Mouse (Mus musculus) megakaryocyte, embryonic 14.5 days (primary cell): ENCODE results near the gene Kcnb1. TPM values are rescaled to one million over a fixed set of nuclear protein-coding genes. Genes with fewer than 3 reads are reported as not detected.

Experiments used
- H3K27me3 ChIP-seq: replicated peaks from 2 replicates; pipeline ENCODE3; 2012; ENCODE audit warnings: inconsistent platforms
- H3K36me3 ChIP-seq: replicated peaks from 2 replicates; pipeline ENCODE3; 2012; ENCODE audit warnings: low read length, inconsistent platforms, mixed read lengths
- H3K4me1 ChIP-seq: 2 replicates; pipeline ENCODE4 v1.6.1; 2012; ENCODE audit warnings: inconsistent platforms
- H3K4me3 ChIP-seq: replicated peaks from 2 replicates; pipeline ENCODE3; 2012; ENCODE audit warnings: moderate library complexity, mild to moderate bottlenecking, inconsistent platforms
- H3K9me3 ChIP-seq: 2 replicates; pipeline ENCODE4 v1.6.1; 2012; ENCODE audit warnings: inconsistent platforms
- FLI1 ChIP-seq: IDR thresholded peaks from 2 replicates; pipeline ENCODE4 v1.6.1; 2012; ENCODE audit warnings: low read length, inconsistent platforms, mixed read lengths
- GATA1 ChIP-seq: IDR thresholded peaks from 3 replicates; pipeline ENCODE4 v1.6.1; 2012; ENCODE audit warnings: mixed read lengths, low read length, inconsistent platforms, borderline replicate concordance
- polyA plus RNA-seq: library from polyadenylated mRNA; stranded (reverse); fragments of >175 nt; gene quantifications from 2 replicates; pipeline ENCODE4 v1.2.3, GENCODE M21; 2012; ENCODE audit warnings: low replicate concordance; ENCODE audit not compliant: insufficient read depth

Gene Kcnb1
- polyA plus RNA-seq, 1 experiment, result 0.02 TPM

DNA sequence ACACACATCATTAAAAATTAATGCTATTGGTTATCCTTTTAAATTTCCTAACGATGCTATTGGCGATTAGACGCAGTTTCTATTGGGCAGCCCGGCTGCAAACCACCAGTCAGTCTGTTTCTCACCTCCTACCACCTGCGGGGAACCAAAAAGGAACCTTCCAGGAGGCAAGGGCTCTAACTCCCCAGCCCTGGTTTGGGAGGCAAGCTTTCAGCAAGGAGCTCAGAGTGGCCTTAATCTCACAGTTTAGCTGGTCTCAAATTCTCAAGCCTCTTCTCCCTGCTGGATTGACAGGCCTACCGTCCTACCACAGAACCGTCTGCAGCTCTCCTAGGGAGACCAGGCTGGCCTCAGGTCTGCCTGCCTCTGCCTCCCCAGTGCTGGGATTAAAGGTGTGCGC, 130.4 kb downstream of the Kcnb1 start:
- no peaks in the 10 kb centered on the region for H3K27me3 ChIP-seq
- peak overlapping the region; percentile 5 for H3K4me3 ChIP-seq
- TF ChIP-seq GATA1 (no peak), FLI1 (no peak)
- H3K4me1 ChIP-seq, result peaks cover 67% of the 10 kb centered on the region
- H3K36me3 ChIP-seq, result peaks cover 57% of the 10 kb centered on the region
- no peaks in the 10 kb centered on the region for H3K9me3 ChIP-seq

DNA sequence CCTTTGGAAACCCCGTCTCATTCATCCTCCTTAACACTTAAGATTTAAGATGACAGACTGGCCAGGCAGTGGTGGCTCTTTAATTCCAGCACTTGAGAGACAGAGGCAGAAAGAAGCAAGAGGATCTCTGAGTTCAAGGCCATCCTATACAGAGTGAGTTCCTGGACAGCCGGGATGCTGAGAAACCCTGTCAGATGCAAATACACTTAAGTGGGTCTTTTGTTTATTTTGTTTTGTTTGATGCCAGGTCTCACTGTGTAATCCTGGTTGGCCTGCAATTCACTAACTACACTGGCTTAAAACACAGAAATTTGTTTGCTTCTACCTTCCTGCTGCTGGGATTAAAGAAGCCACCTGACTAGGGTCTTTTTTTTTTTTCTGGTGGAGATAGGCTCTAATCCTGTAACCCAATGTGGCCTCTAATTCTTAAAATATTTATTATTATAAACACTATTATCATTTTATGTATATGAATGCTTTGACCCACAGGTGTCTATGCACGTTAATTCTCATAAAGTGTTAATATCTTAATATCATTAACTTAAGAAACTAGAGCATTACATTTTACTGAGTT, 131.1 kb downstream of the Kcnb1 start:
- TF ChIP-seq GATA1, result no peak
- no peak for TF ChIP-seq FLI1
- no peaks in the 10 kb centered on the region for H3K9me3 ChIP-seq
- H3K27me3 ChIP-seq, result no peaks in the 10 kb centered on the region
- H3K36me3 ChIP-seq, result peaks cover 62% of the 10 kb centered on the region
- H3K4me1 ChIP-seq, result peaks cover 63% of the 10 kb centered on the region
- no peak overlapping the region for H3K4me3 ChIP-seq

DNA sequence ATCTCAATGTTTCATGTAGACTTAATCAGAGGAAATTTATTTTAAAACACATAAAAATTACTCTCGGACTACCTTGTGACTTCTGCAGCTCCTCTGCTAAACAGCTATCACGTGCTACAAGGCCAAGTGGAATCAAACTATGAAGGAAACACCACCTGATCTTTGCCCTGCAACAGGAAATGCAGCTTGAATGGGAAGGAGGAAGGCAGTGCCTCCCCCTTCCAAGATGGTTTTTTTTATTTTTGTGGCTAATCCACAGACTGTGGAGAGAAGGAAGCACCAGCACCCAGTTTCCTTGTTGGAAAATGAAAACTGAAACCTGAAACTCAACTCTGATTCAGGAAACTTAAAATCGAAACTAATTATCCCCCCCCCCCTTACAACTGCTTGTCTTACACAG, 131.8 kb downstream of the Kcnb1 start:
- Histone ChIP-seq H3K36me3 (peaks cover 68% of the 10 kb centered on the region), H3K9me3 (no peaks in the 10 kb centered on the region), H3K4me1 (peaks cover 63% of the 10 kb centered on the region), H3K4me3 (no peak overlapping the region), H3K27me3 (no peaks in the 10 kb centered on the region)
- TF ChIP-seq GATA1 (no peak), FLI1 (no peak)

DNA sequence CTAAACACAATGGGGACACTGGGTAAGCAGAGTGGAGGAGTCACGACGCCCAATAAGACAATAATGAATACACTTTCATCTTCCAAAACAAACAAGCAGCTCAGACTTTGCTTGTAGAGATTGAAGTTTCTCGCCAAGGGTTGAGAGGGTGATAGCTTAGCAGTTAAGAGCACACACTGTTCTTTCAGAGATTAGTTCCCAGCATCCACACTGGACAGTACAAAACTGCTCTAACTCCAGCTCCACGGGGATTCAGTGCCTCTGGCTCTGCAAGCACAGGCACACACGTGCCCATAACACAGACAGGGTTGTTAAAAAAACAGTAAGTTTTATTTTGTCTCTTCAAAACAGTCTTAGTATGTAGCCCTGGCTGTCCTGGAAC, 133.0 kb downstream of the Kcnb1 start:
- Histone ChIP-seq H3K4me3 (no peak overlapping the region), H3K27me3 (no peaks in the 10 kb centered on the region), H3K9me3 (no peaks in the 10 kb centered on the region), H3K36me3 (peaks cover 77% of the 10 kb centered on the region), H3K4me1 (peaks cover 66% of the 10 kb centered on the region)
- no peak for TF ChIP-seq FLI1

DNA sequence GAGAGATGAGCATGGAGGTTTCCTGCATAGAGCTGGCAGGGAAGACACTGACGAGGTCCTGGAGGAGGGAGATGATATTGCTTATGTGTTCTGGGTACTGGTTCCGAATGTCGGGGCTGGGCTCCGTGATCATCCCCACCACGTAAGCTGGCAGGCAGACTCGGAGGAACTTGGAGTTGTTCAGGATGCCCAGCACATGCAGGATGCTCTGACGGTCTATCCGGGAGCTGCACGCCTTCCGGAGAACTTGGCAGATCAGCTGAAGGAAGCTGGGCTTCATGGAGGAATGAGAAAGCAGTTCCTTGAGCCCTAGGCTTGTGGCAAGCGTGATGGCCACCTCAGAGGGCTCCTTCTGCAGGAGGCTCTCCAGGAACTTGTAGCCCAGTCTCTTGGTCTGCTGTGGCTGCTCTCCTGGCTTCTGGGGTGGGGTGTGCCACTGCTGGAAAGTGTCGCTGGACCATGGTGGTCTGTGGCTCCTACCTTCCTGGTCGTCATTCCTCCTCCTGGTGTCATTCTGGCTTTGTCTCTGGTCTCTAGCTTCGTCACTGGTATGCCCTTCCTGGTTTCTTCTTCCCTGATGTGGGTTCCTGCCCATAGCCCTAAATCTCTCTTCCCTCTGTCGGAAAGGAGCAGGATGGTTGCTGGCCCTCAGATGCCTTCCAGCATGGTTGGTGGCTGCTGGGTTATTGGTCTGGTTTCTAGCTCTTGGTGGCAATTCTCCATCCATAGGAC, 133.6 kb downstream of the Kcnb1 start:
- no peak for TF ChIP-seq GATA1
- TF ChIP-seq FLI1, result no peak
- Histone ChIP-seq H3K27me3 (no peaks in the 10 kb centered on the region), H3K4me1 (peaks cover 61% of the 10 kb centered on the region), H3K36me3 (peaks cover 81% of the 10 kb centered on the region), H3K4me3 (no peak overlapping the region), H3K9me3 (no peaks in the 10 kb centered on the region)

DNA sequence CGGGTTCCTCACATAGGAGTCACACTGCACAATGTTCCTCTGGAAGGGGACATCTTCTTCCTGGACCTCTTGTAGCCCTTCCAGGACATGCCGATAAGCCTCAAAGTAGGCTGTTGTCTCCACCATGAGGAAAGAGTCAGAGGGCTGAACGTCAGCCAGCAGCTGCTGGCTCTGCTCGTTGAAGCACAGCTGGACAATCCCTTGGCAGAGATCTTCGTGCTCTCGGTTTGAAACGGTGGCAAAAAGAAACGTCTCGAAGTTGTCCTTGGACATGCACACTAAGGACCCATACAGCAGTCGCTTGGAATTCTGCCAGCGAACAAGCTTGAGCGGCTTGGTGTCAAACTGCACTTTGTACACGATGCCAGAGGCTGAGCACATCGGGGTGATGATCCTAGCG, 134.6 kb downstream of the Kcnb1 start:
- Histone ChIP-seq H3K36me3 (peaks cover 88% of the 10 kb centered on the region), H3K4me3 (no peak overlapping the region), H3K4me1 (peaks cover 51% of the 10 kb centered on the region), H3K27me3 (no peaks in the 10 kb centered on the region), H3K9me3 (no peaks in the 10 kb centered on the region)
- no peak for TF ChIP-seq GATA1
- TF ChIP-seq FLI1, result no peak

DNA sequence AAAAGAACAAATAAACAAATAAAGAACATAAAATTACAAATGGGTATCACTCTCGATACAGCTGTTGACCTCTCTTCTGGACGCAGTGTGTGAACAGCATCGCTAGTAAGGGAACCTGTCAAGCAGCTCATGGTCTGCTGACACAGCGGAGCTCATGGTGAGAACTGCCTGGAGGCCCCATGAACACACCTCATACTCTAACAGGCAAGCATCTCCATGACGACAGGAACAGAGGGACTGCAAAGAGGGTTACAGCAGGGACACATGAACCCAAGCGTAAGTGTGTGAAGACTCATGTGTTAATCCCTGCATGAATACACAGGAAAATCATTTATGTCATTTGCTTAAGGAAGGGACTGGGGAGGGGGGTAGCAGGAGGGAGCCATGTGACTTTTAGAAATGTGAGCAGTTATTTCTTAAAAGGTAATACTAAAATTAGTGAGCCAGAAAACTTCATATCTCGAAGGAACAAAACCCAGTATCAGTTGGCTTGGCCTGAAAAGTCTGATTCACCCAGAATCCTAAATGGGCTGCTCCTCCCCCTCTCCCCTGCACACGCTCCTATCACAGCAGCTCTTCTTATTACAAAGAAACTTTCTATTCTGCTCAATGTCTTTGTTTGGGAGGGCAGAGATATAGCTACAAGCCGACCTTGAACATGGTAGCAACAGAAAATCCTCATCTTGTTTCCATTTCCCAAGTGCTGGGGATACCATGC, 136.7 kb downstream of the Kcnb1 start:
- Histone ChIP-seq H3K4me3 (no peak overlapping the region), H3K4me1 (peaks cover 34% of the 10 kb centered on the region), H3K36me3 (peaks cover 92% of the 10 kb centered on the region)

DNA sequence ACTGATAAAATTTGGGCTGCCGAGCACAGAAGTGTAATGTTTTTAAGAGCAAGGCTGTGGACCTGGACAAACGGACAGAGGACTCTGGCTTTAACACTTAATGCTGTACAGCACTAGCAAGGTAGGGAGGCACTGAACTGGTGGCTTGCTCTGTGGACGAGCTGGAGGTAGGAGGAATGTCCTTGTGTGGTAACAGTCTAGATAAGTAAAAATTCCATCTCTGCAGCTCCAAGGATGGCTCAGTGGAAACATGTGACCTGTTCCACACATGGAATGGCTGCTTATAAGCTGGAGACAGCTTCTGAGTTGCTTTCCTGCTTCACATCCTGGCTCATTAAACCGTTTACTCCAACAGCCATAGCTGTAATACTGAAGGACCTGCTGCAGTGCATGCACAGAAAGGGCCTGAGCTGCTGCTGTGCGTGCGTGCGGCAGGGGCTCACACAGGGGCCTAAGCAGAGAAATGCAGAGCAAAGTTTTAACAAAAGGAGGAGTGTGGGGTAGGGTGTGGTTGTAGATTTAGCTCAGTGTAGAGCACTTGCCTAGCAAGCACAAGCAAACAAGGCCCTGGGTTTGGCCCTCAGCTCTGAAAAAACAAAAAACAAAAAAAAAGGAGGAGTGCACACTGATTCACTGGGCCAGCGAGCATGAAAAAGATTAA, 141.1 kb downstream of the Kcnb1 start:
- H3K4me1 ChIP-seq, result peaks cover 15% of the 10 kb centered on the region
- no peak overlapping the region for H3K4me3 ChIP-seq
- no peaks in the 10 kb centered on the region for H3K27me3 ChIP-seq
- TF ChIP-seq GATA1 (no peak), FLI1 (no peak)
- no peaks in the 10 kb centered on the region for H3K9me3 ChIP-seq
- H3K36me3 ChIP-seq, result peaks cover 89% of the 10 kb centered on the region

More for the DNA sequence above, 136.7 kb downstream of the Kcnb1 start:
- TF ChIP-seq FLI1 (no peak), GATA1 (no peak)
- Histone ChIP-seq H3K27me3 (no peaks in the 10 kb centered on the region), H3K9me3 (no peaks in the 10 kb centered on the region)

DNA sequence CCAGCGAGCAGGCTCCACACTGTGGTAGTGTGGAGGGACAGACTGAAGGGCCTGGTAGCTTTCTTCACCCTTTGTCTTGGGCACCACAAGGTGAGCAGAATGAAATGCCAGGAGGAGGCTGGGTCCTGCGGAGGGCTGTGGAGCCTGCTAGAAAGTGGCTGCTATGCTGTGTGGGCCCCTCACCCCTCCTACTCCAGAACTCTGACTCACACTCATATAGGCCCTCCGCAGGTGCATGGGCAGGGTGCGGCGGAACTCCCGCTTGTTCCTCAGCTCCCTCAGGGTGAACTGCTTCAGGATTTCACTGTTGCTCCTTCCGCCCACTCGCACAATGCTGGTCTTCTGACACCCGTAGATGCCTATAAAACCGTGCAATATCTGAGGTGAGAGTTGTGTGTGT, 141.7 kb downstream of the Kcnb1 start:
- Histone ChIP-seq H3K4me1 (peaks cover 15% of the 10 kb centered on the region), H3K9me3 (no peaks in the 10 kb centered on the region), H3K36me3 (peaks cover 88% of the 10 kb centered on the region), H3K27me3 (no peaks in the 10 kb centered on the region), H3K4me3 (no peak overlapping the region)
- no peak for TF ChIP-seq GATA1
- TF ChIP-seq FLI1, result no peak

Other genes starting within 250 kb of the Kcnb1 start
- 10.0 and 13.2 TPM in 2 replicates for gene Stau1, start 193.9 kb downstream of the Kcnb1 start, polyA plus RNA-seq
- 26.6 and 26.8 TPM in 2 replicates for gene Ddx27, start 175.0 kb downstream of the Kcnb1 start, polyA plus RNA-seq
- gene Znfx1, start 127.1 kb downstream of the Kcnb1 start, polyA plus RNA-seq, result 3.0 and 8.9 TPM in 2 replicates
- not detected in 2 replicates for gene Ptgis, start 50.4 kb upstream of the Kcnb1 start, polyA plus RNA-seq
- 3.7 and 4.1 TPM in 2 replicates for gene B4galt5, start 159.0 kb upstream of the Kcnb1 start, polyA plus RNA-seq
- gene Slc9a8, start 231.6 kb upstream of the Kcnb1 start, polyA plus RNA-seq, result 3.4 and 4.4 TPM in 2 replicates